Mouse (Mus musculus): ENCODE measurements around the gene Klhl22. TPM values are rescaled to one million over a fixed set of nuclear protein-coding genes. Genes with fewer than 3 reads are reported as not detected.
A peak's percentile ranks its signal among the peaks of the same experiment; 100 is the strongest.

The Klhl22 gene
- polyA plus RNA-seq, 1 experiment from 2014 or later: 25.4 TPM

DNA sequence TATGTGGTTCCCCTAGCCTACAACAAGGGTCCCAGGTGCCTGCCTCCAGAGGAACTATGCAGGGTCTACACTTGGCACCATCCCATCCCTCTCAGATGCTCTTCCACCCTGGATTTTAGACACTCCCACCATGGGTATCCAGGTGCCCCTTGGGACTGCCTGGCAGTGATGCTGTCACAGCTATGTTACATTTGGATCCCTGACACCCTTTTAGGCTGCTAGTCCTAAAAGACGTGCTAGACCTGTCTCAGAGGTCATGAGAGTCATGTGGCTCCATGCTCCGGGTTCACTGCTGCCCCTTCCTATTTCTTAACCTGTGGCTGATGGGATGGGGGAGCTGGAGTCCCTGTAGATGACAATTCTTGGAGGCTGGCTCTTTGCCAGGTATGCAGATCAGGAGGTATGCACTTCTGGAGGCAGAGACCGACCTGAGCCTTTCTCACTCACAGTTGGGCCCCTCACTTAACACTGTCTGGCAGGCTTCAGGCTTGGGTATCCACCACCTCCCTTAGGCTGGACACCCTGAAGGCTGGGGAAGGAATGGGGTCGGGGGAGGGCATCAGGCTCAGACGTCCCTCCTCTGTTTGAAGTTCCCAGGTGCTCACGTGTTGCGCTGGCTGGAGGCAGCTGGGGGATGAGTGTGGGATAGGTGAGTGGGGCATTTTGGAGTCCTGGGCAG is 42.5 kb downstream of the Klhl22 start:
- Histone ChIP-seq H3K9me3 (ENCODE audit: low read length) (no peaks in the 10 kb centered on the region), H3K36me3 (ENCODE audit: insufficient read depth, low read length) (no peaks in the 10 kb centered on the region), H3K9ac (replicated peaks; ENCODE audit: low read depth) (no peak overlapping the region), H3K4me3 (ENCODE audit: low read depth, low read length) (0 out of 2 replicates have a peak overlapping the region, but pooled peaks have one; percentile 28), H3K4me1 (ENCODE audit: insufficient read depth, low read depth, low read length) (peaks cover 26% of the 10 kb centered on the region), H3K27ac (ENCODE audit: low read length) (no peak overlapping the region), H3K4me2 (replicated peaks; ENCODE audit: low read depth, low read length) (no peak overlapping the region), H3K27me3 (replicated peaks; ENCODE audit: insufficient read depth, low read length) (peaks cover 38% of the 10 kb centered on the region)
- WGBS: 24% methylated on average over 7 of the region's 7 CpGs
- ATAC-seq (no peak), DNase-seq (ENCODE audit: low spot score) (no peak)
- TF ChIP-seq EP300 (IDR thresholded peaks at IDR 0.05): no peak
- TF ChIP-seq CTCF (IDR thresholded peaks at IDR 0.05): no peak

DNA sequence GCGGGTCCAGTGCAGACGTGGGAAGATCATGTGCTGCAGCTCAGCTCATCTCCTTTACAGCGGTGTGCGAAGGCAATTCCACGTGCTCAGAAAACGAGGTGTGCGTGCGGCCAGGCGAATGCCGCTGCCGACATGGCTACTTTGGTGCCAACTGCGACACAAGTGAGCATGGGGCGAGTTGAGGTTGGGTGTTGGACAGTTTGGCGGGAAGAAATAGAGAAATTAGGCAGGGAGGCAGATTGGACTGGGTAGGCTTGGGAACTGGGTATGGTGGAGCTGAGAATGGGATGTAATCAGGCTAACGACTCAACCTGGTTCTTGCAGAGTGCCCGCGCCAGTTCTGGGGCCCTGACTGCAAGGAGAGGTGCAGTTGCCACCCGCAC is 43.0 kb downstream of the Klhl22 start:
- no peak for TF ChIP-seq EP300 (IDR thresholded peaks at IDR 0.05)
- no peak for TF ChIP-seq CTCF (IDR thresholded peaks at IDR 0.05)
- H3K4me1 ChIP-seq (ENCODE audit: insufficient read depth, low read depth, low read length): peaks cover 32% of the 10 kb centered on the region
- H3K36me3 ChIP-seq (ENCODE audit: insufficient read depth, low read length): no peaks in the 10 kb centered on the region
- H3K27me3 ChIP-seq (replicated peaks; ENCODE audit: insufficient read depth, low read length): peaks cover 38% of the 10 kb centered on the region
- 31% methylated on average over 18 of the region's 18 CpGs for WGBS
- H3K9me3 ChIP-seq (ENCODE audit: low read length): no peaks in the 10 kb centered on the region
- no peak overlapping the region for H3K9ac ChIP-seq (replicated peaks; ENCODE audit: low read depth)
- no peak overlapping the region for H3K27ac ChIP-seq (ENCODE audit: low read length)
- ATAC-seq (no peak), DNase-seq (ENCODE audit: low spot score) (no peak)
- H3K4me3 ChIP-seq (ENCODE audit: low read depth, low read length): 0 out of 2 replicates have a peak overlapping the region, but pooled peaks have one; percentile 28
- peak overlapping the region; percentile 46 for H3K4me2 ChIP-seq (replicated peaks; ENCODE audit: low read depth, low read length)

DNA sequence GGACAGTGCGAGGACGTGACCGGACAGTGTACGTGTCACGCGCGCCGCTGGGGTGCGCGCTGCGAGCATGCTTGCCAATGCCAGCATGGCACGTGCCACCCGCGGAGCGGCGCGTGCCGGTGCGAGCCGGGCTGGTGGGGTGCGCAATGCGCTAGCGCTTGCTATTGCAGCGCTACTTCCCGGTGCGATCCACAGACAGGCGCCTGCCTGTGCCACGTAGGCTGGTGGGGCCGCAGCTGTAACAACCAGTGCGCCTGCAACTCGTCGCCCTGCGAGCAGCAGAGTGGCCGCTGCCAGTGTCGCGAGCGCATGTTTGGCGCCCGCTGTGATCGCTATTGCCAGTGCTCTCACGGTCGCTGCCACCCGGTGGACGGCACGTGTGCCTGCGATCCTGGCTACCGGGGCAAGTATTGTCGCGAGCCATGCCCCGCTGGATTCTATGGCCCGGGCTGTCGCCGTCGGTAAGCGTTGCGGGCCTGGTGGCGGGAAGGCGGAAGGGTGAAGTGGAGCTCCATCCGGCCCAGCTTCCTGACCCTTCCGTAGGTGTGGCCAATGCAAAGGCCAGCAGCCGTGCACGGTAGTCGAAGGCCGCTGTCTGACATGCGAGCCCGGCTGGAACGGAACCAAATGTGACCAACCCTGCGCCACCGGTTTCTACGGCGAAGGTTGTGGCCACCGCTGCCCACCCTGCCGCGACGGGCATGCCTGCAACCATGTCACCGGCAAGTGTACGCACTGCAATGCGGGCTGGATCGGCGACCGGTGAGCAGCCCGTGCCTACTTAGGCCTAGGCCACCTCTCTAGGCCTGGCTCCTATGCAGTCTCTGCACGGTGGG is 43.6 kb downstream of the Klhl22 start:
- peak; percentile 42 for TF ChIP-seq CTCF (IDR thresholded peaks at IDR 0.05)
- no peak for TF ChIP-seq EP300 (IDR thresholded peaks at IDR 0.05)
- Histone ChIP-seq H3K9me3 (ENCODE audit: low read length) (no peaks in the 10 kb centered on the region), H3K4me1 (ENCODE audit: insufficient read depth, low read depth, low read length) (peaks cover 36% of the 10 kb centered on the region), H3K4me2 (replicated peaks; ENCODE audit: low read depth, low read length) (peak overlapping the region; percentile 46), H3K36me3 (ENCODE audit: insufficient read depth, low read length) (no peaks in the 10 kb centered on the region), H3K27me3 (replicated peaks; ENCODE audit: insufficient read depth, low read length) (peaks cover 38% of the 10 kb centered on the region), H3K27ac (ENCODE audit: low read length) (no peak overlapping the region), H3K4me3 (ENCODE audit: low read depth, low read length) (peak overlapping the region; percentile 28), H3K9ac (replicated peaks; ENCODE audit: low read depth) (no peak overlapping the region)
- ATAC-seq (no peak), DNase-seq (ENCODE audit: low spot score) (peak; percentile 39)
- 16% methylated on average over 83 of the region's 83 CpGs for WGBS

DNA sequence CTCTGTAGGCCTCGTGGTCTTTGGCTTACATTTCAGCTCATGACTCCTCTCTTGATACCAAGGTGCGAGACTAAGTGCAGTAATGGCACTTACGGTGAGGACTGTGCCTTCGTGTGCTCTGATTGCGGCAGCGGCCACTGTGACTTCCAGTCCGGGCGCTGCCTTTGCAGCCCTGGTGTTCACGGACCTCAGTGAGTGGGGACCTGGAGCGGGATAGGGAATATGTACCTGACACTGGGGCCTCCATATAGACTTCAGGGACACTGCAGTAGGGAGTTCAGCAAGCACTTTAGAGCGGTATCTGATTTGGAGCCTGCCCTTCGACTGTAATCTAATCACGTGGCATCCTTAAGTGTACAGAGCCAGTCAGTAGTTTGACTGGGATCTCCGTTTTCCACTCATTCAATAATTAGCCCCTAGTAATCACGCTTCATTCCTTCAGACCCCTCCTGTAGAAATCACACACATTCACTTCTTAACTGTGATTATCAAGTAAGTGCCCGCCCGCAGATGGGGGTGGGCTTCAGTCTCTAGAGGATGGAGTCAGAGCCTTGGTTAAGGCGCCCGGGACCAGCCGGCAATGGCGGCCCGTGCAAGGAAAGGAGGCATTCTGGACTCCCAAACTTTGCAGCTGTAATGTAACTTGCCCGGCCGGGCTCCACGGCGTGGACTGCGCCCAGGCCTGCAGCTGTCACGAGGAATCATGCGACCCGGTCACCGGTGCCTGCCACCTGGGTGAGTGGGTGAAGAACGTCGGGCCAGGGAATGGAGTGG is 44.4 kb downstream of the Klhl22 start:
- ATAC-seq: no peak
- Histone ChIP-seq H3K27ac (ENCODE audit: low read length) (no peak overlapping the region), H3K4me2 (replicated peaks; ENCODE audit: low read depth, low read length) (peak overlapping the region; percentile 46), H3K36me3 (ENCODE audit: insufficient read depth, low read length) (no peaks in the 10 kb centered on the region), H3K9me3 (ENCODE audit: low read length) (no peaks in the 10 kb centered on the region), H3K4me3 (ENCODE audit: low read depth, low read length) (peak overlapping the region; percentile 28), H3K27me3 (replicated peaks; ENCODE audit: insufficient read depth, low read length) (peaks cover 38% of the 10 kb centered on the region), H3K4me1 (ENCODE audit: insufficient read depth, low read depth, low read length) (peaks cover 36% of the 10 kb centered on the region), H3K9ac (replicated peaks; ENCODE audit: low read depth) (no peak overlapping the region)
- 41% methylated on average over 33 of the region's 33 CpGs for WGBS
- DNase-seq (ENCODE audit: low spot score): no peak
- TF ChIP-seq CTCF (IDR thresholded peaks at IDR 0.05) (no peak), EP300 (IDR thresholded peaks at IDR 0.05) (no peak)

DNA sequence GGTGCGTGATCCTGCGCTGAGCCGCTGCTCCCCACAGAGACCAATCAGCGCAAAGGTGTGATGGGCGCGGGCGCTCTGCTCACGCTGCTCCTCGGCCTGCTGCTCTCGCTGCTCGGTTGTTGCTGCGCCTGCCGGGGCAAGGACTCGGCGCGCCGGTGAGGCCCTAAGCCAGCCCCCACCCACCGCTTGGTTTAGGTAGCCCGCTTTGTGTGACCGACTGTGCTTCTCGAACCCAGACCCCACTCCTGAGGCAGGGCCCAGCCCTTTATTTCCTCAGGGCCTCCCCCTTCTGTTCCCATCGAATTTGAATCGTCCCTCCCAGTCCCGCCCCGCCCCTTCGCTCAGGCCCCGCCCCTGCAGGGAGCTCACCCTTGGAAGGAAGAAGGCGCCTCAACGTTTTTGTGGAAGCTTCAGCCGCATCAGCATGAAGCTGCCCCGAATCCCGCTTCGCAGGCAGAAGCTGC is 45.1 kb downstream of the Klhl22 start:
- Histone ChIP-seq H3K36me3 (ENCODE audit: insufficient read depth, low read length) (no peaks in the 10 kb centered on the region), H3K27ac (ENCODE audit: low read length) (no peak overlapping the region), H3K4me3 (ENCODE audit: low read depth, low read length) (peak overlapping the region; percentile 14; the same call in 1 of the 2 replicates), H3K9me3 (ENCODE audit: low read length) (no peaks in the 10 kb centered on the region), H3K4me2 (replicated peaks; ENCODE audit: low read depth, low read length) (peak overlapping the region; percentile 42), H3K4me1 (ENCODE audit: insufficient read depth, low read depth, low read length) (peaks cover 36% of the 10 kb centered on the region), H3K27me3 (replicated peaks; ENCODE audit: insufficient read depth, low read length) (peaks cover 33% of the 10 kb centered on the region), H3K9ac (replicated peaks; ENCODE audit: low read depth) (no peak overlapping the region)
- TF ChIP-seq EP300 (IDR thresholded peaks at IDR 0.05) (no peak), CTCF (IDR thresholded peaks at IDR 0.05) (no peak)
- DNase-seq (ENCODE audit: low spot score) (peak; percentile 51), ATAC-seq (peak; percentile 16)
- 11% methylated on average over 33 of the region's 33 CpGs for whole genome bisulfite sequencing

DNA sequence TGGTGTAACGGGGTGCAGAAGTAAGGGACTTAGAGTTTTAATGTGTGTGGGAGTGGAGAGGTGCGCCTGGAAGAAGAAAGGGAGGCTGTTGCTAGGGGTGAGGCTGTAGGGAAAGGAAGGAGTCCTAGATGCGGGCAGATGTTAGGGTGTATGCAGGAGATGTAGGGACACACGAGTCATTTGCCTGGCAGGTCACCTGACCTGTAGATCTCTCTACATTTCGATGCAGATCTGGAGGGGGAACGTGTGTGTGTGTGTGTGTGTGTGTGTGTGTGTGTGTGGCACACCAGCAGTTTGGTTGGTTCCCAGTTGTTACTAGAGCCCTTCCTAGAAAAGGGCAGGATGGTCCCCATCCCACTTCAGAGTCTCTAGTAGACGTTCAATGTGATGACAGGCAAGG is 45.6 kb downstream of the Klhl22 start:
- WGBS: 53% methylated on average over 6 of the region's 7 CpGs
- no peak overlapping the region for H3K9ac ChIP-seq (replicated peaks; ENCODE audit: low read depth)
- H3K9me3 ChIP-seq (ENCODE audit: low read length): no peaks in the 10 kb centered on the region
- H3K36me3 ChIP-seq (ENCODE audit: insufficient read depth, low read length): no peaks in the 10 kb centered on the region
- no peak for DNase-seq (ENCODE audit: low spot score)
- peaks cover 36% of the 10 kb centered on the region for H3K4me1 ChIP-seq (ENCODE audit: insufficient read depth, low read depth, low read length)
- H3K4me3 ChIP-seq (ENCODE audit: low read depth, low read length): no peak overlapping the region
- TF ChIP-seq EP300 (IDR thresholded peaks at IDR 0.05) (no peak), CTCF (IDR thresholded peaks at IDR 0.05) (no peak)
- ATAC-seq: no peak
- H3K27ac ChIP-seq (ENCODE audit: low read length): no peak overlapping the region
- peak overlapping the region; percentile 42 for H3K4me2 ChIP-seq (replicated peaks; ENCODE audit: low read depth, low read length)
- H3K27me3 ChIP-seq (replicated peaks; ENCODE audit: insufficient read depth, low read length): peaks cover 31% of the 10 kb centered on the region

Measured in lung, postnatal 0 days (tissue).